Mouse (Mus musculus) kidney, postnatal 0 days (tissue): ENCODE data around the gene Rfxank. TPM values are rescaled to one million over a fixed set of nuclear protein-coding genes. Genes with fewer than 3 reads are reported as not detected.

ENCODE experiments used
- ATAC-seq: fragments of 200-750 bp; cut with Nextera tagmentation; replicated peaks from 2 replicates; pipeline ENCODE4 v1.8.0; 2017; ENCODE audit warnings: low read depth, moderate number of reproducible peaks, moderate TSS enrichment, moderate library complexity; ENCODE audit not compliant: low FRiP score
- DNase-seq: peaks from one replicate; pipeline ENCODE4 v3.0.0-alpha.2; 2016; ENCODE audit warnings: low spot score
- H3K27ac ChIP-seq: fragments of 300-500 bp; sonication (generic); 2 replicates; pipeline ENCODE4 v1.5.1; 2014; ENCODE audit warnings: mild to moderate bottlenecking
- H3K27me3 ChIP-seq: fragments of 300-500 bp; sonication (generic); 2 replicates; pipeline ENCODE4 v1.6.1; 2014; ENCODE audit warnings: low read length, mixed read lengths; ENCODE audit not compliant: insufficient read depth
- H3K36me3 ChIP-seq: fragments of 300-500 bp; sonication (generic); 2 replicates; pipeline ENCODE4 v1.6.1; 2014; ENCODE audit warnings: low read length, mixed read lengths; ENCODE audit not compliant: insufficient read depth
- H3K4me1 ChIP-seq: fragments of 300-500 bp; sonication (generic); replicated peaks from 2 replicates; pipeline ENCODE4 v1.6.1; 2014; ENCODE audit warnings: antibody characterized with exemption, low read length, mixed read lengths; ENCODE audit not compliant: insufficient read depth
- H3K4me2 ChIP-seq: fragments of 300-500 bp; sonication (generic); 2 replicates; pipeline ENCODE4 v1.6.1; 2014; ENCODE audit warnings: mild to moderate bottlenecking, low read length, moderate library complexity, mixed read lengths
- H3K4me3 ChIP-seq: fragments of 300-500 bp; sonication (generic); replicated peaks from 2 replicates; pipeline ENCODE4 v1.5.1; 2014; ENCODE audit warnings: low read depth, low read length
- H3K9ac ChIP-seq: fragments of 300-500 bp; sonication (generic); 2 replicates; pipeline ENCODE4 v1.6.1; 2014; ENCODE audit warnings: low read depth, low read length
- H3K9me3 ChIP-seq: fragments of 300-500 bp; sonication (generic); replicated peaks from 2 replicates; pipeline ENCODE4 v1.6.1; 2016; ENCODE audit warnings: low read length, inconsistent platforms, mixed read lengths
- CTCF ChIP-seq: IDR thresholded peaks from 2 replicates; pipeline ENCODE4 v1.5.1; 2016; ENCODE audit warnings: antibody characterized with exemption, low read depth, mild to moderate bottlenecking, moderate library complexity
- WGBS: fragments of 180-500 bp; shearing (Covaris S2); extraction: QIAGEN DNeasy Blood & Tissue Kit; methylation state at CpG from one replicate; pipeline ENCODE4 v1.1.7; 2014; 5-methylcytosine and 5-hydroxymethylcytosine counted together
- polyA plus RNA-seq: library from polyadenylated mRNA; unstranded; fragments of >200 nt; fragmentation: Nextera tagmentation; extraction: Ambion mirVana; gene quantifications from 2 replicates; pipeline ENCODE4 v1.2.1, GENCODE M21; 2015

Gene Rfxank
- polyA plus RNA-seq, 1 experiment from 2014 or later, result 13.7 TPM

DNA sequence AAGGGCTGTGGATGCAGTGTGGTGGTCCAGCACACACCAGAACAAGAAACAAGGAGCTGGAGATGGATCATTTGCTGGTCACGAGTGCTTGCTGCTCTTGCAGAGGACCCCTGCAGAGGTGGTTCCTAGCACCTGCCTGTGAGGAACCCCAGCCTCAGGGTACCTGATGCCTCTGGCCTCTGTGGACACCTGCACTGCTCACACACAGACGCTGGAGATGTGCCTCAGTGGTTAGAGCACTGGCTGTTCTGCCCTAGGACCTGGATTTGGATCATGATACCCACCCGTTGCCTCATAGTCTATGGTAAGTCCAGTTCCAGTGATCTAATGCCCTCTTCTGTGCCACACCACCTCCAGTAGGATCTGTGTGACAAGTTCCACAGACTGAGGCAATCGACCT is 2.4 kb downstream of the Rfxank start:
- no peak for DNase-seq
- Histone ChIP-seq H3K4me3 (no peak overlapping the region), H3K4me2 (no peak overlapping the region), H3K9ac (no peak overlapping the region), H3K36me3 (peaks cover 26% of the 10 kb centered on the region), H3K9me3 (no peaks in the 10 kb centered on the region), H3K27ac (no peak overlapping the region), H3K27me3 (no peaks in the 10 kb centered on the region), H3K4me1 (peaks cover 6% of the 10 kb centered on the region)
- TF ChIP-seq CTCF, result no peak
- WGBS, result 90% methylated on average over 4 of the region's 4 CpGs
- ATAC-seq, result no peak

DNA sequence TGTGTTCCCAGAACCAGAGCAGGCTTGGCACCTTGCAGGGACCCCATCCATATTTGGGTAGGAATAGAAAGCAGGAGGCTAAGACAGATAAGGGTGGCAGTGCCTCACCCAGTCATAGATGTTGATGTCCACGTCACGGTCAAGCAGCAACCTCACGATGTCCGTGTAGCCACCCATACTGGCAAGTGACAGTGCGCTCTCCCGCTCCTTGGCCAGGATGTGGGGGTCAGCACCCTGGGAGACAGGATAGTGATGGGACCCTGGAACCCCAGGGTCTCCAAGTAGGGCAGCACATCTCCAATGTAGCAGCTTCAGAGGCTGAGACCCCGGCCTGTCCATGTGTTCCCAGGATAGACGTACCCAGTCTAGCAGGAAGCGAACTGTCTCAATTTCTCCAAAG is 4.0 kb downstream of the Rfxank start:
- H3K36me3 ChIP-seq, result peaks cover 26% of the 10 kb centered on the region
- H3K4me1 ChIP-seq, result peaks cover 3% of the 10 kb centered on the region
- H3K27me3 ChIP-seq, result no peaks in the 10 kb centered on the region
- no peak overlapping the region for H3K9ac ChIP-seq
- no peaks in the 10 kb centered on the region for H3K9me3 ChIP-seq
- H3K27ac ChIP-seq, result no peak overlapping the region
- DNase-seq, result no peak
- H3K4me3 ChIP-seq, result no peak overlapping the region
- 89% methylated on average over 9 of the region's 9 CpGs for WGBS
- no peak for ATAC-seq
- no peak overlapping the region for H3K4me2 ChIP-seq
- no peak for TF ChIP-seq CTCF

DNA sequence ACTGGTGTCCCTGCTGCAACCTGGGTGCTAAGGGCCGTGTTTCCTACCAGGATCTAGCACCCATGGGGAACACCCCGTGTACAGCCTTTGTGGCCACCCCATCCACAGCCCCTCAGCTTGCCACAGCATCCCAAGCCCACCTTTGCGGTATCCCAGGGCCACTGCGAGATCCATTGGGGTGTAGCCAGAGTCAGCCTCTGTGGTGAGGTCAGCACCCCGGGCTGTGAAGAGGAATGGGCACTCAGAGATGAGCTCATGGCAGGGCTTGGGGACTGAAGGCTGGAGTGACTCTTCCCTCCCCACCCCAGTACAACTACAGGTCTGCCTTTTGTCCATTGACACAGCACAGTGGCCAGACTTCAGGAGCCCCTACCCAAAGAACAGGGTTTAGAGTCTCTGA is 4.9 kb downstream of the Rfxank start:
- Histone ChIP-seq H3K9me3 (no peaks in the 10 kb centered on the region), H3K4me1 (peaks cover 3% of the 10 kb centered on the region), H3K4me3 (no peak overlapping the region), H3K4me2 (no peak overlapping the region), H3K9ac (no peak overlapping the region), H3K27me3 (no peaks in the 10 kb centered on the region), H3K27ac (no peak overlapping the region), H3K36me3 (peaks cover 26% of the 10 kb centered on the region)
- no peak for TF ChIP-seq CTCF
- DNase-seq (no peak), ATAC-seq (no peak)
- 91% methylated on average over 5 of the region's 5 CpGs for WGBS

DNA sequence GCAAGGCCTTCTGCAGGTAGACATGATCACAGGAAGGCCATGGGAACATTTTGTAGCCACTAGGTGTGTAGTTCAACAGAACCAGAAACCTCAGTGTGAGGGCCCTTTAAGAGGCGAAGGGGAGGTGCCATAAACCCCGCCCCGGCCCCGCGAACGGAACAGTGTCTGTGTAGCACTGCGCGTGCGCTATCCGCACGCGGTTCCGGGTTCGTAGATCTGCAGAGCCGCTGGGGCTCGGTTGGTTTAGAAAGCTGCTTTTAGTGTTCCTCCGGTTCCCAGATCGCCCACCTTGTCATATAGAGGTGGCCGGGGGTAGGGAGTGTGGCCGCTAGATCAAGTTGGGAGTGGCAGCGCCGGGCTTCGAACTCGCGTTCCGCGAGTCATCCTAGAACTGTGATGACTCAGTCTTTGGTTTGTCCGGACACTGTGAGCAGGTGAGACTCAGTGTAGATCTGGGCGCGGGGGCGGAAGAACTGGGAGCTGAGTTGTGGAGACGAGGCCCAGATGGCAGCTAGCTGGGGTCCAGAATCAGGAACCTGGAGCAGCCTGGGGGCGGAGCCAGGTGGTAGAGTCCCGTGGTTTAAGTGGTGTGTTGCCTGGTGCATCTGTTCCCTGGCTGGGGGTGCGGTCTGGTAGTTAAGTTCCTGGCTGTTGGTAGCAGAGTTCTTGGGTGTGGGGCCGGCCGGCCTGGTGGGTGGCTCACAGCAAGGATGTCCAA is 7.6 kb downstream of the Rfxank start, which contains the start of gene Nr2c2ap:
Gene Nr2c2ap, plus strand, starts transcription at position 168 of the 718 bp plus-strand sequence.
- Histone ChIP-seq H3K4me1 (peaks cover 3% of the 10 kb centered on the region; the same call in 1 of the 2 replicates), H3K9me3 (no peaks in the 10 kb centered on the region), H3K27me3 (no peaks in the 10 kb centered on the region), H3K9ac (peak within 1 kb of the TSS; percentile 77), H3K4me3 (peak within 1 kb of the TSS; percentile 80), H3K4me2 (peak within 1 kb of the TSS; percentile 85), H3K27ac (no peak within 1 kb of the TSS), H3K36me3 (peaks cover 23% of the 10 kb centered on the region)
- DNase-seq (peak; percentile 93), ATAC-seq (peak; percentile 77)
- WGBS, result 1% methylated on average over 37 of the region's 37 CpGs
- TF ChIP-seq CTCF, result no peak

DNA sequence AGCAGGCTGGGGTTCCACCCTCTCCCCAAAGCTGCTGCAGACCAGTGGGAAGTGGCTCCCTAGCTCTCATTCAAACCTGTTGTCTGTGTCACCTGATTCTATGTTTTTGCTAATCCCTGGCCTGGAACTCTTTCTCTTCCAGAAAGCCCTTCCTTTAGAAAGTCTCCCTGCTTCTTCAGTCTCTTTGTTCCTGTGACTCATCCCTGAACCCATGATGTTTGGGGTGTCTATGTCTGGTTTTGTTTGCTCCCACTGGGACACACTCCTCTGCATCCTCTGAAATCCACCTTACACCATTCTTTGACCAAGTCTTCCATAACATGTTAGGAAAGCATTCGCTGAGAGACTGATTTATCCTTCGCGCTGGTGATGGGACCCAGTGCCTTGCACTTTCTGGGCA is 8.9 kb downstream of the Rfxank start:
- TF ChIP-seq CTCF, result no peak
- Histone ChIP-seq H3K4me3 (no peak overlapping the region), H3K4me2 (no peak overlapping the region), H3K9ac (no peak overlapping the region), H3K27ac (no peak overlapping the region), H3K4me1 (peaks cover 3% of the 10 kb centered on the region; the same call in 1 of the 2 replicates), H3K9me3 (no peaks in the 10 kb centered on the region), H3K27me3 (no peaks in the 10 kb centered on the region), H3K36me3 (peaks cover 13% of the 10 kb centered on the region)
- 91% methylated on average over 3 of the region's 3 CpGs for WGBS
- DNase-seq (no peak), ATAC-seq (no peak)

DNA sequence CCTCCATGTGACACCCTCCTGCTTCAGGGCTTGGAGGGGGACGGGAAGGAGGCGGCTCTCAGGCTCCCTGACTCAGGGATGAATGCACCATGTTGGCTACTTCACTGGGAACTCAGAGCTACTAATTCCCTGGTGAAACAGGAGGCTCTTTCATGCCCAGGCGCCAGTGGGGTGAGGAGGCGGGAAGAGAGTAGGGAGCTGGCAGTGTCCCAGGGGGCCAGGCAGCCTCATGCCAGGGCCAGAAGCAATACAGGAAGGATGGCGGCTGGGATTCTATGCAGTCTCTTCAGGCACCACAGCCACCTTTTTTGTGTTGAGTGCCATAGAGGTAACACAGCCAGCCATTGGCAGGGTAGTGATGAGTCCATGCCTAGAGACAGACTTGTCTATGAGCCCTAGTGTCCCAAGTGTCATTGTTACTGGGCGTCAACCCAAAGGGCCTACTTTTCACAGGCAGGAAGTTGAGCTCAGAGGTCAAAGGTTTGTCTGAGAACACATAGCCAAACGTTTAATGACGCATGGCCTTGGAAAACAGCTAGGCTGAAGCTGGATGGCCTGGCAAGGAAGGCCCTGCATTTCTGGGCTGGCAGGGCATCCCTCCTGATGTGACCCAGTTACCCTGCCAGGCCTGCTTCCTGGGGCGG is 9.5 kb downstream of the Rfxank start:
- DNase-seq, result no peak
- Histone ChIP-seq H3K36me3 (peaks cover 8% of the 10 kb centered on the region), H3K27me3 (no peaks in the 10 kb centered on the region), H3K4me3 (no peak overlapping the region), H3K9me3 (no peaks in the 10 kb centered on the region), H3K27ac (no peak overlapping the region), H3K9ac (no peak overlapping the region), H3K4me2 (no peak overlapping the region), H3K4me1 (peaks cover 3% of the 10 kb centered on the region; the same call in 1 of the 2 replicates)
- no peak for TF ChIP-seq CTCF
- ATAC-seq, result no peak
- 56% methylated on average over 9 of the region's 9 CpGs for WGBS
